Mouse (Mus musculus): ENCODE measurements around the gene Fbp2.
"Not testable (repeated sequence)": the region's sequence is repeated elsewhere in the genome, so short reads cannot be mapped to it uniquely, and the experiment has no call there.

The Fbp2 gene

DNA sequence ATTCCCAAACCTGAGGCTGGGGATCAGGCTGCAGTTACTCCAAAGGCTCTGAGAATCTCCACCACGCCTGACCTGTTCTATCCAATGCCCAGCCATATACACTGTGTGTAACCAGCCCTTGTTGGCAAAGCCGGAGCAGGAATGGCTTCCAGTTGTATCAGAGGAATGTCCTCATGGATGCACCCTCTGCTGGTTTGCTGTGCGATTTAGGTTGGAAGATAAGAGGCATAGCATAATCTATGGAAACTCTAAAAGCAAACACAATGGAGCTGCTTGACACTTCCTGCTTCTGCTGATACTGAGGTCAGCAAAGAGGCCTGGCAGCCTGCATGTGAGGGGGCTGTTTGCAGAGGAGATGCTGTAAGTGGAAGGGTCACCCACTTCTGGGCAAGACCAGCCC is 4.7 kb upstream of the Fbp2 start:
- no peak for DNase-seq

DNA sequence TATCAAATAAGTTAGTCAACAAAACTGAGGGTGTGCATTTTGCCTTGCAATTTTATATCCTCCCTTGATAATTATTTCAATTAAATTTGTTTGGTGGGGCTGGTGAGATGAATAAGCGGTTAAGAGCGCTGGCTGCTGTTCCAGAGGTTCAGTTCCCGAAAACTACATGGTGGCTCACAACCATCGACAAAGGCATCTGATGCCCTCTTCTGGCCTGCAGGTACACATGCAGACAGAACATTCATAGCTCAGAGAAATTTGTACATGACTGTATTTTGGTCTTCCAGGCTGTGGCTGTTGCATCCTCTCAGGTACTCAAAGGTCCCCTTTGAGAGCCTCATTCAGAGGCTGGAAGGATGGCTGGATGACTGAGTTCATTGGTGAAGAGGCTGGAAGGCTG is 1.8 kb upstream of the Fbp2 start:
- DNase-seq: no peak

GRCm38 (mm10) chr13:62859251-62859650 is 1.0 kb upstream of the Fbp2 start:
- not testable (repeated sequence) for DNase-seq

DNA sequence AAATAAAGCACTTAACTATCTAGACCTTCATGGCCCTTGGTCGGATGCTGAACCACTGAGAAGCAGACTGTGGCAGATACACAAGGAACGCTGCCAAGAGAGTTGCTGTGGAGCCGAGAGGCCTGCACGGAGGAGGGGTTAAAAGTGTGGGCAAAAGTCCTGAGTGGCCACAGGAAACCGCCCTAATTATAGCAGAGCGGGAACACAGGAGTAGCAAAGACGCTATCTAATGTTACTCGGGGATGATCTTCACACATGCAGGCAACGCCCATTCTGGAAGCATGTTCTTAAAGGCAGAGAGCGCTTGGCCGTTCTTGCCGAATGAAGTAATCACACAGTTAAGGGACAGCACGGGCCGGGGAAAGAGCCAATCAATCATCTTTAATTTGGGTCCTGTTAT is 1.4 kb downstream of the Fbp2 start:
- no peak for DNase-seq

DNA sequence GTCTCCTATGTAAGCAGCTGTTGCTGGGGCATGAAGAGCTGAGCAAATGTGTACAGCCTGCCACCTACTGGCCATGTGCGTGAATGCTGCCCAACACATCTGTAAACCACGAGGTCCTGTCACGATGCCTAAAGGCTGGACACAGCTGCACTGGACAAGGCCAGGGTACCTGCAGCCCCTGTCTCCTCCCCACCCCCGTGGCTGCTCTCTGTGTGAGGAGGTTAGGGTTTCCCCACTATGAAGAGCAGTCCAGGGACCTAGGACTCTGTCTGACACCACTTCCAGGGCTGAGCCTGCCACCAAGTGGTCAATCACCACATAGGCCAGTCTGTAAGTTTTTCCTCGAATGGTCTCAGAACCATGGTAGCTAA is 1.9 kb downstream of the Fbp2 start:
- DNase-seq: peak; percentile 26

DNA sequence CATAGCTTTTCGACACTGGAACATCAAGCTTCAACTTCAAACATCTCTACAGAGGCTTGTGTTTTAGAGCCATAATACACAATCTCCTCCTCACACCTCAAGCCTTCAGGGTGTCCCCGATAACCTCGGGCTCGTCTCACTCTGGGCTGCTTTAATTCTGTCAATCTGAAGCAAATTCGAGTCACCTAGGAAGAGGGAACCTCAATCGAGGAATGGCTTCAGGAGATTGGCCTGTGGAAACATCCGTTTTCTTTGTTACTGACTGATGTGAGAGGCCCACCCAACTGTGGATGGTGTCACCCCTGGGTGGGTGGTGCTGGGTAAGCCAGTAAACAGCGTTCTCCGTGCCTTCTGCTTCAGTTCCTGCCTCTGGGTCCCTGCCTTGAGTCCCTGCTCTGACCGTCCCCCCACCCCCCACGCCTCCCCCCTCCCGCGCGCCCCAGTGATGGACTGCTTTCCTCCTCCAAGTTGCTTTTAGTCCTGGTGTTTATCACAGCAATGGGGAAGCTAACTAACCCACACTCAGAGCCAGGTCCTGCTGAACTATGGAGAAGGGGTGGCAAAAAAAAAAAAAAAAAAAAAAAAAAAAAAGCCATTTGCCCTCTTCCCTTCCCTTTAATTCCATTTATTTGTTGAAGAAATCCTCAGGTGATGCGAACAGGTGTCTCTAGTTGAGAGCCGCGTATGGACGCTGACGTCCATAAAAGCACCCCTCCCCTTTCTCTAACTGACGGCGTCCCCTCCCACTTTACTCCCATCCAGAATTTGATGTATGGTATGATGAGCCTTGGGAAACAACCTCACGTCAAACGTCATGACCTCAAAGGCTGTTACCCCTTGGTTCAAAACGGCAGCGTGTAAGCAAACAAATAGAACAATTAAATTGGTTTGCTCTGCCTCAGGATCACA is 2.6 kb downstream of the Fbp2 start:
- DNase-seq: no peak

DNA sequence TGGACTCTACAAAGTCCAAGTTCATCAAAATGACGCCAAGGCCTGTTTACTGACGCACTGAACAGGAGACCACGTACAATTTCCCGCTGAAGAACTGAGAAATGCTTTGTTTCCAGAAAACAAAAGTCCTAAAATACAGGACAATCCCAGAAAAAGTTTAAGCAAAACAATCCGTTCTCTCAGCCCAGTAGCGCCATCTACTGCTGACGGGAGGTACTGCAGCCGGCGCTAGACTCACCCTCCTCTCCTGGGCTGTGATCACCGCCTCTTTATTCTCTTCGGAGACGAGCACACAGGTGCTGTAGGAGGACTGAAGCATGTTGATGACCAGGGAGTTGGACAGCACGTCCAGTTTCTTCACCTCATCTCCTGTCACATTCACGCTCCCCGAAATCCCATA is 3.6 kb downstream of the Fbp2 start:
- DNase-seq: peak; percentile 23

DNA sequence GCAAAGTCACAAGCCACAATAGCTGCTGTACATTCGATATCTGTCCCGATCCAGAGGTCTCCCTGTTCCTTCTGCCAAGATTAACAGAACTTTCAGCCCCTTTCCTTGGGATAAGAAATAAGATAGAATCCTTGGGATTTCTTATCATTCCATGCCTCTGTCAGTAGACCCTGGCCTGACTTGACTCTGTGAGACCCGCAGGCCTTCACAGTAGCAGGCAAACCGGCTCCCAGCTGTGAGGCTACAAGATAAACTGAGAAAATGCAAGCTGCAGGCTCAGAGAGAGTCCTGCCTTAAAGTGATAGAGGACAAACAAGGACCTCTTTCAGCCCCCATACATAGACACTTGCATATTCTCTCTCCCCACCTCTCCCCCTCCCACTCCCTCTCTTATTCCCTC is 24.9 kb downstream of the Fbp2 start:
- DNase-seq: no peak

GRCm38 (mm10) chr13:62832239-62832638 is 26.0 kb downstream of the Fbp2 start:
- no peak for DNase-seq

DNA sequence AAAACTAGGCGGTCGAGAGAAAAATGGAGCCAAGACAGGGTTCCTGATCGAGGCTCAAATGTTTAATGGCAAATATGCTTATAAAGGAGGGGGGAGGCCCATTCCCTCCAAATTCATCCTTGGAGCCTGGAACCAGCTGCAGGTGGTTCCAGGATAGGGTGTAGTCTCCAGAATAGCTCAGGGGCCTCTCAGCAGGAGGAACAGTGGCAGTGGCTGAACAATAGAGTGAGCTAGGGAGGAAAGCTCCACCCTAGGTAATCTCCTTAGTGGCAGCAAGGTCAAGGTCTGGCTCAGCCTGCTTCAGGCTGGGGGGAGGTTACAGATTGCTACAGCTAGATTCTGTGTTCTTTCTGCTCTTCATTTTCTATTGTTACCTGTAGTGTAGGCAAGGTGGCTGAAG is 42.5 kb downstream of the Fbp2 start:
- not testable (repeated sequence) for DNase-seq

DNA sequence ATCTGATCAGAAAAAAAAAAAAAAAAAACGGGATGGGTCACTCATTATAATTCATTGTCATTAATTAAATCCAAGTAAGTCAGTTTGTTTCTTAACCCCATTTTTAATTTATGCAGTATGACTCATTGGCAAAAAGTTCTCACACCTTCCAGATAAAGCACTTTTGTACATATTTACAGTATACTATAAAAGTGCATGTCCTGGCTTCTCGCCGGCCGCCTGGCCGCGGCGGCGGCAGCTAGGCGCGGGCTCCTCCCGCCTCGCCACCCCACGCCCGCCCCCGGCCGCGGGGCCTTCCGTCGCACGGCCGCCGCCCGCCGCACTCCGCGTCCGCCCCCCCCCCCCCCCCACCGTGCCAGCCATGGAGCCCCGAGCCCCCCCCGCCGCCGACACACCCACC is 45.5 kb downstream of the Fbp2 start:
- no peak for DNase-seq

- DNase-seq: not testable (repeated sequence)
These were observed 50.2 kb downstream of the Fbp2 start for GRCm38 (mm10) chr13:62807981-62808380.
